Mouse (Mus musculus) midbrain, embryonic 14.5 days (tissue): Measurements from ENCODE around the gene Eme2. TPM values are rescaled to one million over a fixed set of nuclear protein-coding genes. Genes with fewer than 3 reads are reported as not detected.

ENCODE experiments used
- ATAC-seq: fragments of 200-750 bp; cut with Nextera tagmentation; 2 replicates; pipeline ENCODE4 v1.8.0; 2017; ENCODE audit warnings: moderate number of reproducible peaks, moderate library complexity; ENCODE audit not compliant: low FRiP score, low TSS enrichment
- DNase-seq: peaks from one replicate; pipeline ENCODE4 v3.0.0-alpha.2; 2015
- H3K27ac ChIP-seq: fragments of 300-500 bp; sonication (generic); replicated peaks from 2 replicates; pipeline ENCODE4 v1.5.1; 2014; ENCODE audit warnings: mild to moderate bottlenecking, low read depth, low read length, moderate library complexity
- H3K27me3 ChIP-seq: fragments of 300-500 bp; sonication (generic); 2 replicates; pipeline ENCODE4 v1.6.1; 2014; ENCODE audit warnings: low read length, control low read depth, mixed read lengths; ENCODE audit not compliant: control insufficient read depth, insufficient read depth
- H3K36me3 ChIP-seq: fragments of 300-500 bp; sonication (generic); 2 replicates; pipeline ENCODE4 v1.6.1; 2014; ENCODE audit warnings: low read length, control low read depth; ENCODE audit not compliant: control insufficient read depth, insufficient read depth
- H3K4me1 ChIP-seq: fragments of 300-500 bp; sonication (generic); 2 replicates; pipeline ENCODE4 v1.6.1; 2014; ENCODE audit warnings: mild to moderate bottlenecking, antibody characterized with exemption, low read length, control low read depth; ENCODE audit not compliant: control insufficient read depth, insufficient read depth
- H3K4me2 ChIP-seq: fragments of 300-500 bp; sonication (generic); 2 replicates; pipeline ENCODE4 v1.6.1; 2014; ENCODE audit warnings: mild to moderate bottlenecking, low read length, moderate library complexity
- H3K4me3 ChIP-seq: fragments of 300-500 bp; sonication (generic); replicated peaks from 2 replicates; pipeline ENCODE4 v1.5.1; 2014; ENCODE audit warnings: low read depth, low read length
- H3K9ac ChIP-seq: fragments of 300-500 bp; sonication (generic); replicated peaks from 2 replicates; pipeline ENCODE4 v1.6.1; 2014; ENCODE audit warnings: mild to moderate bottlenecking, low read length, moderate library complexity
- H3K9me3 ChIP-seq: fragments of 300-500 bp; sonication (generic); 2 replicates; pipeline ENCODE4 v1.6.1; 2016; ENCODE audit warnings: low read length, control low read depth, mixed read lengths; ENCODE audit not compliant: control insufficient read depth
- WGBS: fragments of 180-500 bp; shearing (Covaris S2); extraction: QIAGEN DNeasy Blood & Tissue Kit; methylation state at CpG from one replicate; pipeline ENCODE4 v1.1.7; 2014; 5-methylcytosine and 5-hydroxymethylcytosine counted together
- polyA plus RNA-seq: library from polyadenylated mRNA; unstranded; fragments of >200 nt; fragmentation: Nextera tagmentation; extraction: Ambion mirVana; gene quantifications from 2 replicates; pipeline ENCODE4 v1.2.1, GENCODE M21; 2014

Gene Eme2
- polyA plus RNA-seq, 1 experiment from 2014 or later: 26.9 TPM

- H3K36me3 ChIP-seq: peaks cover 43% of the 10 kb centered on the region
- H3K9ac ChIP-seq: peak overlapping the region; percentile 49; the same call in 1 of the 2 replicates
- H3K27me3 ChIP-seq: no peaks in the 10 kb centered on the region
- no peak for ATAC-seq
- peaks cover 19% of the 10 kb centered on the region for H3K4me1 ChIP-seq
- no peak for DNase-seq
- H3K4me2 ChIP-seq: peak overlapping the region; percentile 69
- H3K27ac ChIP-seq: no peak overlapping the region
- WGBS: 26% methylated on average over 22 of the region's 22 CpGs
- no peaks in the 10 kb centered on the region for H3K9me3 ChIP-seq
- peak overlapping the region; percentile 88 for H3K4me3 ChIP-seq
These were observed 9.3 kb downstream of the Eme2 start for GRCm38 (mm10) chr17:24885356-24886133.

GRCm38 (mm10) chr17:24884391-24884790 is 10.5 kb downstream of the Eme2 start:
- DNase-seq (no peak), ATAC-seq (no peak)
- H3K27me3 ChIP-seq: no peaks in the 10 kb centered on the region
- no peak overlapping the region for H3K4me3 ChIP-seq
- H3K27ac ChIP-seq: no peak overlapping the region
- WGBS: 86% methylated on average over 6 of the region's 6 CpGs
- H3K9me3 ChIP-seq: no peaks in the 10 kb centered on the region
- H3K9ac ChIP-seq: no peak overlapping the region
- no peak overlapping the region for H3K4me2 ChIP-seq
- peaks cover 19% of the 10 kb centered on the region for H3K4me1 ChIP-seq
- H3K36me3 ChIP-seq: peaks cover 32% of the 10 kb centered on the region

GRCm38 (mm10) chr17:24881738-24882440 is 13.0 kb downstream of the Eme2 start:
- ATAC-seq: no peak
- Histone ChIP-seq H3K4me1 (peaks cover 5% of the 10 kb centered on the region), H3K27me3 (no peaks in the 10 kb centered on the region), H3K27ac (no peak overlapping the region), H3K36me3 (peaks cover 22% of the 10 kb centered on the region), H3K4me2 (no peak overlapping the region), H3K4me3 (no peak overlapping the region), H3K9ac (no peak overlapping the region), H3K9me3 (no peaks in the 10 kb centered on the region)
- 48% methylated on average over 7 of the region's 7 CpGs for WGBS
- DNase-seq: peak; percentile 44

- DNase-seq (no peak), ATAC-seq (no peak)
- Histone ChIP-seq H3K9ac (no peak overlapping the region), H3K4me3 (no peak overlapping the region), H3K9me3 (no peaks in the 10 kb centered on the region), H3K4me2 (no peak overlapping the region), H3K36me3 (peaks cover 16% of the 10 kb centered on the region), H3K4me1 (no peaks in the 10 kb centered on the region), H3K27me3 (no peaks in the 10 kb centered on the region), H3K27ac (no peak overlapping the region)
- 77% methylated on average over 8 of the region's 8 CpGs for WGBS
These were observed 16.4 kb downstream of the Eme2 start for GRCm38 (mm10) chr17:24878531-24878930.

- Histone ChIP-seq H3K4me2 (no peak overlapping the region), H3K4me1 (no peaks in the 10 kb centered on the region), H3K9me3 (no peaks in the 10 kb centered on the region), H3K27me3 (no peaks in the 10 kb centered on the region), H3K27ac (no peak overlapping the region), H3K4me3 (no peak overlapping the region), H3K9ac (no peak overlapping the region), H3K36me3 (peaks cover 11% of the 10 kb centered on the region)
- 39% methylated on average over 5 of the region's 5 CpGs for WGBS
- DNase-seq (no peak), ATAC-seq (no peak)
These were observed 16.8 kb downstream of the Eme2 start for GRCm38 (mm10) chr17:24878117-24878397.

GRCm38 (mm10) chr17:24877336-24878116 is 17.4 kb downstream of the Eme2 start:
- Histone ChIP-seq H3K36me3 (peaks cover 6% of the 10 kb centered on the region), H3K27me3 (no peaks in the 10 kb centered on the region), H3K9me3 (no peaks in the 10 kb centered on the region), H3K4me1 (no peaks in the 10 kb centered on the region), H3K4me2 (no peak overlapping the region), H3K4me3 (no peak overlapping the region), H3K27ac (no peak overlapping the region), H3K9ac (no peak overlapping the region)
- DNase-seq (no peak), ATAC-seq (no peak)
- WGBS: 65% methylated on average over 10 of the region's 10 CpGs

- DNase-seq (no peak), ATAC-seq (no peak)
- Histone ChIP-seq H3K27ac (no peak overlapping the region), H3K4me2 (no peak overlapping the region), H3K27me3 (no peaks in the 10 kb centered on the region), H3K9ac (no peak overlapping the region), H3K36me3 (no peaks in the 10 kb centered on the region), H3K4me3 (no peak overlapping the region), H3K4me1 (no peaks in the 10 kb centered on the region), H3K9me3 (no peaks in the 10 kb centered on the region)
- WGBS: 80% methylated on average over 8 of the region's 8 CpGs
These were observed 19.9 kb downstream of the Eme2 start for GRCm38 (mm10) chr17:24874989-24875388.

- DNase-seq (no peak), ATAC-seq (no peak)
- Histone ChIP-seq H3K4me2 (no peak overlapping the region), H3K27me3 (no peaks in the 10 kb centered on the region), H3K9ac (no peak overlapping the region), H3K4me1 (no peaks in the 10 kb centered on the region), H3K27ac (no peak overlapping the region), H3K36me3 (no peaks in the 10 kb centered on the region), H3K4me3 (no peak overlapping the region), H3K9me3 (no peaks in the 10 kb centered on the region)
- WGBS: 33% methylated on average over 1 of the region's 1 CpGs
These were observed 20.5 kb downstream of the Eme2 start for GRCm38 (mm10) chr17:24874405-24874745.
